Mouse (Mus musculus): ENCODE measurements around the gene Wdr27. TPM values are rescaled to one million over a fixed set of nuclear protein-coding genes. Genes with fewer than 3 reads are reported as not detected.

Gene Wdr27
- 0.91 TPM for polyA plus RNA-seq (2017; shearing (Covaris generic))

DNA sequence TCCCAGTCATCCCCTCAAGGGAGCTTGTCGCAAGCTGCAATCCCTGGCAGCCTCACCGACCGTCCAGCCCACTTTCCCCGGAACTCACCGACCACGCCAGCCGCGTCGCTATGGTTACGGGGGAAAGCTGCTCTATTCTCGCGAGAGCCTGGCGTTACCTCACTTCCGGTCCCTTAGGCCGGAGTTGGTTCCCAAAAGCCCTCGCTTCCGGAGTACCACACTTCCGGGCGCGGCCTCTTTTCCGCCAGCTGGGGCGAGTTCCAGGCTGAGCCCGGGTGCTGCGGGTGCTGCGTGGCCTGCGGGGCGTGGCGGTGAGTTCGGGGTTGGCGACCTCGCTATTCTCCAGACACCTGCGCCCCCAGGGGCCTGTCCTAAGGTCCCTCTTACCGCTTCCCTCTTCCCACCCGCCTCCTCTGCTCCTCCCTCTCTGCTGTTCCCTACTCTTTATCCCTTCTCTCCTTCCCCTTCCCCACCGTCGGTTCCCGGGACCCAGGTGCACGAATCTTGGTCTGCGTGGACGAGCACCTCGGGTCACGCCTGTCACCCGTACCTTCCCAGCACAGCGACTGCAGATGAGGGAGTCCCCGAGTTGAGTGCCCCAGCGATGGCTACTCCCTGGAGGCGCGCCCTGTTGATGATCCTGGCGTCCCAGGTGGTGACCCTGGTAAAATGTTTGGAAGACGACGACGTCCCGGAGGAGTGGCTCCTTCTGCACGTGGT is at the start of gene Wdr27, which contains the start of gene 1600012H06Rik:
TSS of gene Wdr27 (minus strand) at position 150 of the 720 bp plus-strand sequence.
TSS of gene 1600012H06Rik (plus strand) at position 176 of the 720 bp plus-strand sequence.

DNA sequence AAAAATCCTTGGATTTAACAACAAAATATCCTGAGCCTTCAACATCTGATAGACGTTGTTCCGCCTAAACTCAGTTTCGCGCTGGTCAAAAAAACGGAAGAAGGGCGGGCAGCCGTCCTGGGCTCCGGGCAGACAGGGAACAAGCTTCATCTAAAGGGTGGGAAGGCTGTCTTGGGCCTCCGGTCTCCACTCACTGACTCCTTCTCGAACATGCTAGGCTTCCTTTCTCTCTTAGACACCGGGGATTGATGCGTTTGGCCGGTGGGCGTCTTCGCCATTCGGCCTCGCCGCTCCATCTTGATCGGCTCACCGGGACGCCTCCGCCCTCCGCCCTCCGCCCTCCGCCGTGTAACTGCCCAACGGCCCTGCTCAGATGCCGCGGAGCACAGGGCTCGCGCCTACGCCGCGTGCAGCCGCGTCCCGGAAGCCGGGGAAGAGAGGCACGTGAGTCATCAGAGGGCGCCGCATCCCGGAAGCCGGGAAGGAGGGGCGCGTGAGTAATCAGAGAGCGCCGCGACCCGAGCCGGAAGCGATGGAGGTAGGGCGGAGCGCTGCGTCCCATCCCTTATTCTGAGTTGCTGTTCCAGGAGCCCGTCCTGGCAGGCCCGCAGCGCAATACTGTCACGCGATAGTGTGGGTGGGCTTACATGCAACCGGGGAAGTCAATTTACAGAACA is 35.5 kb upstream of the Wdr27 start, which contains the start of the genes 9030025P20Rik and Gm3417:
TSS of gene 9030025P20Rik (plus strand) at position 107 of the 677 bp plus-strand sequence.
TSS of gene Gm3417 (minus strand) at position 429 of the 677 bp plus-strand sequence.

DNA sequence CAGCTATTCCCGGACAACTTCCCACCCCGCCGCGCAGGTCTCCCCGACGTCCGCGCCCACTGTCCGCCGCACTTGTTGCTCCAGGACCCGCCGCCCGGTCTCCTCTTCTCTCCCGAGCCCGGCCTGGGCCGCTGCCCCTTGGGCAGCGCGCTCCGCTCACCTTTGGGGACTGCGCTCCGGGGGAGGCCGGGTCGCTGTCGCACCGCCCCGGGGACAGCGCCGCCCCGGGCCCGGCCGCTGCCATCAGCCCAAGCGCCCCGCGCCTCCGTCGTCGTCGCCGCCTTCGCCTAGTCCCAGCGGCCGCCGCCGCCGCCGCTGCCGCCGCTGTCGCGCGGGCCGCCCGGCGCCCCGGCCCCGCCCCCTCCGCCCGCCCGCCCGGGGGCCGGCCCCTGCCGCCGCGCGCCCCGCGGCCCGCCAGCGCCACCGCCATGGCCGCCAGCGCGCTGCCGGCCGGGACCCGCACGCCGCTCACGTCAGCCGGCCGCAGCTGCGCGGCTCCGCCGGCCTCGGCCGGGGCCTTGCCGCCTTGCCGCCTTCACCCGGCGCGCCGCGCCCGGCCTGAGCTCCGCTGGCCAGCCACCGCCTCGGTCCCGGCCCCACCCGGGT is 18.1 kb upstream of the Wdr27 start, which contains the start of gene Phf10:
TSS of gene Phf10 (minus strand) at position 323 of the 606 bp plus-strand sequence.

Other genes starting within 250 kb of the Wdr27 start
- not detected for gene Thbs2, start 248.9 kb downstream of the Wdr27 start, polyA plus RNA-seq (2017; shearing (Covaris generic))
- 19.4 TPM for gene 1600012H06Rik, start within 50 bp of the Wdr27 start, polyA plus RNA-seq (2017; shearing (Covaris generic))
- gene Phf10, start 18.1 kb upstream of the Wdr27 start, polyA plus RNA-seq (2017; shearing (Covaris generic)) = 30.2 TPM
- 11.6 TPM for gene 9030025P20Rik, start 35.3 kb upstream of the Wdr27 start, polyA plus RNA-seq (2017; shearing (Covaris generic))
- gene Gm3417, start 35.6 kb upstream of the Wdr27 start, polyA plus RNA-seq (2017; shearing (Covaris generic)) = 1.2 TPM
- gene Gm3435, start 67.0 kb upstream of the Wdr27 start, polyA plus RNA-seq (2017; shearing (Covaris generic)) = 3.0 TPM
- gene Ermard, start 98.0 kb upstream of the Wdr27 start, polyA plus RNA-seq (2017; shearing (Covaris generic)) = 77.1 TPM
- gene Tcte3, start 98.3 kb upstream of the Wdr27 start, polyA plus RNA-seq (2017; shearing (Covaris generic)) = not detected
- 0.77 TPM for gene Gm3448, start 98.4 kb upstream of the Wdr27 start, polyA plus RNA-seq (2017; shearing (Covaris generic))